Mouse (Mus musculus) inflammation-experienced regulatory T-cells (primary cell): Measurements from ENCODE around the gene Cnga3. TPM values are rescaled to one million over a fixed set of nuclear protein-coding genes. Genes with fewer than 3 reads are reported as not detected.

Experiments
- polyA plus RNA-seq, 2 experiments: library from polyadenylated mRNA; unstranded; fragments of 100-300 nt; shearing (Covaris generic); gene quantifications; one replicate each; pipeline ENCODE4 v1.2.1; 2017

Cnga3 gene
- 1 to 10 TPM in 1 of 2 experiments, under 1 TPM in 1; 0.07 to 1.2 TPM for polyA plus RNA-seq

DNA sequence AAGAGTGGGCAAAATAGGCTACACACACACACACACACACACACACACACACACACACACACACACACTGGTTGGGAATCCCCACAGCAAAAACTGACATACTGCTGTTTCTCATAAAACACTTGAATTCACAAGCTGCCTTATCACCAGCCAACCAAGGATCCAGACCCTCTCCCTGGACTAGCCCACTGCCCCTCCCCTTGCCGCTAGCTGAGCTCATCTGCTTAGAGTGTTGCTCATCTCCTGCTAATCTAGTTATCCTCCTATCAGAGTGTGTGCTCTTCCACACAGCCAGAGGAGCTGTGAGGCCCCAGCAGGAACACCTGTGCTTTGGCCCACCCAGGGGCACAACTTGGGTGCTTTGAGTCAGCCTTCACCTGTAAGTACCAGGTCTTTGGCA, at the start of gene Cnga3:
TSS of gene Cnga3 (plus strand) at position 291 of the 400 bp plus-strand sequence.

GRCm38 (mm10) chr1:37299540-37300491, 85.6 kb downstream of the Cnga3 start, which contains the start of gene Inpp4a:
Gene Inpp4a (plus strand): TSS chr1:37299865.

Other genes starting within 250 kb of the Cnga3 start
- gene Vwa3b, start 187.8 kb upstream of the Cnga3 start, polyA plus RNA-seq: 1 to 10 TPM in 1 of 2 experiments, under 1 TPM in 1; 0.97 to 1.4 TPM
- 10 to 100 TPM; 18.2 to 22.2 TPM for gene Inpp4a, start 85.4 kb downstream of the Cnga3 start, polyA plus RNA-seq
- gene Coa5, start 215.7 kb downstream of the Cnga3 start, polyA plus RNA-seq: 10 to 100 TPM; 68.5 to 72.1 TPM
- gene Unc50, start 215.7 kb downstream of the Cnga3 start, polyA plus RNA-seq: 100 to 1,000 TPM; 102 to 109 TPM